ENCODE assay signal across 7 mouse cellular contexts in the genomic region with DNA sequence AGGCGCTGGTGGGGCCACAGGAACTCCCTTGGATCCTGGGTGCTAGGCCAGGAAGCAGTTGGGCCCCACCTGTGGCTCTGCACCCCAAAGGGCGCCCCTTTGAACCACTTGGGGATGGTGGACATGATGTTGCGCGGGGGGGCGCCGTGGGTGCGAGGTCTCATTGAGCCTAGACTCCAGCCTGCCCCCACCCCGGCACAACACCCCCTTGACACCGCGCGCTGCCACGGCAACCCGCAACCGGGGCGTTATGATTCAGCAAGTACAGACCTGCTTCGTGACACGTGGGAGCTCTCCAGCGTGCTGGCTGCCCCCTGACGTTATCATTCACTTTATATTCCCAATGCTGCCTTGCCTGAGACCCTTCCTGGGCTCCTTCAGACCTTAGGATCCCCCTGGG. TPM values are rescaled to one million over a fixed set of nuclear protein-coding genes. Genes with fewer than 3 reads are reported as not detected.
DNase-seq lines count a peak whose midpoint lies in the region; ATAC-seq lines count a peak whose summit lies in the region.

A gene (minus strand): TSS at position 186 of the 400 bp plus-strand sequence.

- peak within 1 kb of the TSS; percentile 12; the same call in 1 of the 2 replicates for H3K4me3 ChIP-seq in embryonic facial prominence, embryonic 15.5 days (replicated peaks)
- H3K4me3 ChIP-seq in limb, embryonic 13.5 days = peak within 1 kb of the TSS; percentile 10; the same call in 1 of the 2 replicates

- no peak within 1 kb of the TSS for H3K27ac ChIP-seq in embryonic facial prominence, embryonic 15.5 days (replicated peaks)
- no peak within 1 kb of the TSS for H3K27ac ChIP-seq in limb, embryonic 13.5 days

- H3K4me1 ChIP-seq in embryonic facial prominence, embryonic 15.5 days = peaks cover 15% of the 10 kb centered on the region
- peaks cover 12% of the 10 kb centered on the region for H3K4me1 ChIP-seq in limb, embryonic 13.5 days

- peak within 1 kb of the TSS; percentile 50 for H3K4me2 ChIP-seq in embryonic facial prominence, embryonic 15.5 days (replicated peaks)
- H3K4me2 ChIP-seq in limb, embryonic 13.5 days (replicated peaks) = peak within 1 kb of the TSS; percentile 53

- H3K36me3 ChIP-seq in embryonic facial prominence, embryonic 15.5 days = no peaks in the 10 kb centered on the region
- H3K36me3 ChIP-seq in limb, embryonic 13.5 days = no peaks in the 10 kb centered on the region

- ATAC-seq in embryonic facial prominence, embryonic 15.5 days (ENCODE audit: insufficient number of reproducible peaks, low FRiP score, low TSS enrichment, low read depth) = no peak
- ATAC-seq in limb, embryonic 13.5 days (ENCODE audit: low FRiP score, low read depth) = no peak; the same call in 1 of the 2 replicates

- no peaks in the 10 kb centered on the region for H3K9me3 ChIP-seq in embryonic facial prominence, embryonic 15.5 days (replicated peaks)
- H3K9me3 ChIP-seq in limb, embryonic 13.5 days = no peaks in the 10 kb centered on the region

- 2% methylated on average over 18 of the region's 19 CpGs for WGBS in embryonic facial prominence, embryonic 15.5 days
- WGBS in limb, embryonic 13.5 days = under 1% methylated on average over 18 of the region's 19 CpGs

- DNase-seq in right cerebral cortex, adult 2 months (ENCODE audit: low spot score in 2 of 2) = peak; percentile 43 to 59
- DNase-seq in right cerebral cortex, postnatal 25 days = no peak
- DNase-seq in right cerebral cortex, postnatal 14 days = peak; percentile 38
- DNase-seq in layer of hippocampus, adult 8-10 months (ENCODE audit: low spot score in 2 of 2) = no peak
- no peak for DNase-seq in cerebellum, adult 9-10 months

- no peak within 1 kb of the TSS for H3K9ac ChIP-seq in embryonic facial prominence, embryonic 15.5 days
- H3K9ac ChIP-seq in limb, embryonic 13.5 days = no peak within 1 kb of the TSS

- H3K27me3 ChIP-seq in embryonic facial prominence, embryonic 15.5 days = peaks cover 13% of the 10 kb centered on the region
- peaks cover 28% of the 10 kb centered on the region for H3K27me3 ChIP-seq in limb, embryonic 13.5 days

RNA-seq across cellular contexts. Expression of the gene that starts here (rescaled TPM):
- 0.24 TPM in 1 of 2 replicates, not detected in the other for polyA plus RNA-seq in embryonic facial prominence, embryonic 15.5 days (2015; fragmentation: Nextera tagmentation; extraction: Ambion mirVana)
- 0.11 and 0.42 TPM in 2 replicates for polyA plus RNA-seq in limb, embryonic 13.5 days (2015; fragmentation: Nextera tagmentation; extraction: Ambion mirVana)
- not detected for total RNA-seq in layer of hippocampus, adult 8-10 months (2022)

Comparison
In these comparisons a context has a peak if more than half of its experiments do, and no peak if none do; other contexts are left out.
1. DNase-seq: peak in right cerebral cortex, adult 2 months (2 of 2) and right cerebral cortex, postnatal 14 days (single experiment); none in right cerebral cortex, postnatal 25 days (single experiment), layer of hippocampus, adult 8-10 months (0 of 2) and cerebellum, adult 9-10 months (single experiment).